Mouse (Mus musculus): Measurements from ENCODE around the gene Hapln2.
A peak's percentile ranks its signal among the peaks of the same experiment; 100 is the strongest.

DNA sequence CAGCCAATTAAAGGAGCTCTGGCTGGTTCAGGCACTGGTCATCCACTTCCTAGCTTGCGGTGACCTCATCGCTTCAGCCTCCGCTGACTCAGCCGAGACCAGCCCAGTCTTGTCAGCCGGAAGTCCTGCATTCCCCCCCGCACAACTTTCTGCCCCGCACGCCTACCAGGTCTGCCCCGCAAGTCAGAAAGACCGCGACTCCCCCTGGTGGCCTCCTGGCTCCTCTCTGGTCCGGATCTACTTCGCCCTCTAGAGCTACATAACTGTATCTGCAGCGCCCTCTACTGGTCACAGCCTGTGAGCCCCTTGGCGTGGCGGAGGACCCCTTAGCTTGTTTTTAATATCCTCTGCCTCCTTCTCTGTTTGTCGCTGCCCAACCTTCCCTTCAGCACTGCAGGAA, 40.5 kb downstream of the Hapln2 start:
- no peak for TF ChIP-seq POLR2A (IDR thresholded peaks at IDR 0.05; ENCODE audit: low read depth, low read length)
- peak; percentile 88 for TF ChIP-seq CTCF (IDR thresholded peaks at IDR 0.05; ENCODE audit: borderline replicate concordance, insufficient read depth, low read length)
